Mouse (Mus musculus) lung, postnatal 0 days (tissue): ENCODE measurements around the gene Glipr1.

Experiments
- CTCF ChIP-seq: IDR thresholded peaks from 2 replicates; pipeline ENCODE4 v1.5.1; 2016; ENCODE audit warnings: antibody characterized with exemption, mild to moderate bottlenecking
- EP300 ChIP-seq: IDR thresholded peaks from 2 replicates; pipeline ENCODE4 v1.6.1; 2016; ENCODE audit warnings: antibody characterized with exemption, mild to moderate bottlenecking, control low read depth

- TF ChIP-seq EP300 = no peak
- no peak for TF ChIP-seq CTCF
Observed at GRCm38 (mm10) chr10:112002544-112003215, at the start of gene Glipr1.
